Mouse (Mus musculus): ENCODE measurements around the gene Ptpn11. TPM values are rescaled to one million over a fixed set of nuclear protein-coding genes. Genes with fewer than 3 reads are reported as not detected.

Gene Ptpn11
- polyA plus RNA-seq, 1 experiment from 2014 or later: 25.1 TPM

Other genes with a start within 250 kb of the Ptpn11 start
- 0.25 and 0.60 TPM in 2 replicates for gene Rph3a, start 181.3 kb downstream of the Ptpn11 start, polyA plus RNA-seq (2016; fragmentation: Nextera tagmentation; extraction: Ambion mirVana)
- gene Rpl6, start 13.1 kb upstream of the Ptpn11 start, polyA plus RNA-seq (2016; fragmentation: Nextera tagmentation; extraction: Ambion mirVana): 659 and 678 TPM in 2 replicates
- 3.5 and 5.1 TPM in 2 replicates for gene Hectd4, start 28.8 kb upstream of the Ptpn11 start, polyA plus RNA-seq (2016; fragmentation: Nextera tagmentation; extraction: Ambion mirVana)
- 59.8 and 62.2 TPM in 2 replicates for gene Trafd1, start 194.2 kb upstream of the Ptpn11 start, polyA plus RNA-seq (2016; fragmentation: Nextera tagmentation; extraction: Ambion mirVana)
- 59.9 and 61.5 TPM in 2 replicates for gene Naa25, start 206.5 kb upstream of the Ptpn11 start, polyA plus RNA-seq (2016; fragmentation: Nextera tagmentation; extraction: Ambion mirVana)